Mouse (Mus musculus): ENCODE results near the gene Prdx6b.

The Prdx6b gene

GRCm38 (mm10) chr2:80325779-80326178 is 33.5 kb downstream of the Prdx6b start:
- no peak for DNase-seq (ENCODE audit: low spot score in 2 of 2)

GRCm38 (mm10) chr2:80327272-80327671 is 35.0 kb downstream of the Prdx6b start:
- DNase-seq (ENCODE audit: low spot score in 2 of 2), result no peak

- no peak for DNase-seq (ENCODE audit: low spot score in 2 of 2)
Measured at GRCm38 (mm10) chr2:80328961-80329653, 36.8 kb downstream of the Prdx6b start.

GRCm38 (mm10) chr2:80340537-80340936 is 48.3 kb downstream of the Prdx6b start:
- no peak for DNase-seq (ENCODE audit: low spot score in 2 of 2)
